ENCODE assay signal across 27 mouse cellular contexts in genomic region chr2:85178139-85178800, GRCm38 (mm10). TPM values are rescaled to one million over a fixed set of nuclear protein-coding genes. Genes with fewer than 3 reads are reported as not detected.
DNase-seq lines count a peak whose midpoint lies in the region; ATAC-seq and TF ChIP-seq lines count a peak whose summit lies in the region.
"Had no signal": no experiment of that assay in that cellular context is flagged by ENCODE, and none has a peak within 500 bp of the region (broad histone marks: within the 10 kb centered on the region; RNA-seq: fewer than 3 reads in every experiment).

No protein-coding gene starts in this region.

- no peak for TF ChIP-seq EP300 in stomach, postnatal 0 days (optimal IDR thresholded peaks at IDR 0.05)

- H3K9me3 ChIP-seq in stomach, embryonic 16.5 days (replicated peaks; ENCODE audit: control insufficient read depth, low read length) = no peaks in the 10 kb centered on the region
- H3K9me3 ChIP-seq in stomach, postnatal 0 days (ENCODE audit: control insufficient read depth, low read length) = no peaks in the 10 kb centered on the region
- H3K9me3 ChIP-seq: forebrain, embryonic 10.5 days; hindbrain, embryonic 15.5 days; intestine, embryonic 15.5 days; kidney, embryonic 15.5 days; liver, embryonic 13.5 days; neural tube, embryonic 15.5 days; stomach, embryonic 15.5 days had no signal

- no peak for TF ChIP-seq CTCF in gastrocnemius, adult 2 months (IDR thresholded peaks at IDR 0.05)
- TF ChIP-seq CTCF in kidney, adult 2 months (conservative IDR thresholded peaks at IDR 0.05; ENCODE audit: insufficient read depth, insufficient read length, low read depth, low read length) = no peak
- TF ChIP-seq CTCF in stomach, postnatal 0 days (IDR thresholded peaks at IDR 0.05; ENCODE audit: low read depth) = no peak

- intact Hi-C loops in gastrocnemius, adult 2 months (cut with DNase I) = loop anchor here (2.0 kb wide), 1 partner anchor 49 kb away; no protein-coding TSS in a partner anchor

- no peaks in the 10 kb centered on the region for H3K27me3 ChIP-seq in kidney, adult 2 months (replicated peaks; ENCODE audit: control insufficient read depth, insufficient read depth, low read length)
- no peaks in the 10 kb centered on the region for H3K27me3 ChIP-seq in stomach, embryonic 16.5 days (ENCODE audit: control insufficient read depth, insufficient read depth, low read length)
- no peaks in the 10 kb centered on the region for H3K27me3 ChIP-seq in stomach, postnatal 0 days (ENCODE audit: control insufficient read depth, insufficient read depth, low read length)
- H3K27me3 ChIP-seq: hindbrain, embryonic 15.5 days; intestine, embryonic 15.5 days; liver, embryonic 13.5 days; neural tube, embryonic 15.5 days; stomach, embryonic 15.5 days had no signal

- H3K4me2 ChIP-seq in stomach, embryonic 16.5 days (ENCODE audit: low read depth, low read length) = no peak overlapping the region
- H3K4me2 ChIP-seq in stomach, postnatal 0 days (replicated peaks; ENCODE audit: low read depth) = no peak overlapping the region
- H3K4me2 ChIP-seq: hindbrain, embryonic 15.5 days; intestine, embryonic 15.5 days; kidney, embryonic 15.5 days; liver, embryonic 13.5 days; midbrain, embryonic 11.5 days; neural tube, embryonic 15.5 days; stomach, embryonic 15.5 days had no signal

- 0 out of 2 replicates have a peak, but pooled peaks have one; percentile 17 for ATAC-seq in stomach, embryonic 16.5 days (ENCODE audit: insufficient read depth, low FRiP score)
- ATAC-seq in stomach, postnatal 0 days (ENCODE audit: low FRiP score, low TSS enrichment) = no peak
- ATAC-seq: CD4-positive, CD25-positive, alpha-beta regulatory T cell, adult 4 months; forebrain, embryonic 16.5 days; intestine, embryonic 15.5 days; lung, postnatal 0 days had no signal

- no peak for TF ChIP-seq POLR2A in kidney, adult 2 months (IDR thresholded peaks at IDR 0.05; ENCODE audit: low read depth, low read length)

- peak overlapping the region; percentile 73 for H3K27ac ChIP-seq in gastrocnemius, adult 2 months
- H3K27ac ChIP-seq in kidney, adult 2 months (ENCODE audit: insufficient read depth, low read depth, low read length) = peak overlapping the region; percentile 45
- no peak overlapping the region for H3K27ac ChIP-seq in stomach, embryonic 16.5 days (ENCODE audit: low read length)
- H3K27ac ChIP-seq in stomach, postnatal 0 days (replicated peaks) = no peak overlapping the region
- H3K27ac ChIP-seq: forebrain, embryonic 10.5 days; hindbrain, embryonic 15.5 days; intestine, embryonic 15.5 days; kidney, embryonic 15.5 days; left cerebral cortex, adult 2 months; liver, embryonic 13.5 days; neural tube, embryonic 15.5 days; stomach, embryonic 15.5 days had no signal

- 43% methylated on average over 4 of the region's 4 CpGs for WGBS in kidney, adult 2 months
- WGBS in stomach, embryonic 16.5 days = 43% methylated on average over 4 of the region's 4 CpGs
- 40% methylated on average over 4 of the region's 4 CpGs for WGBS in stomach, postnatal 0 days

- H3K9ac ChIP-seq in stomach, embryonic 16.5 days (ENCODE audit: low read length) = no peak overlapping the region
- no peak overlapping the region for H3K9ac ChIP-seq in stomach, postnatal 0 days (ENCODE audit: low read length)
- H3K9ac ChIP-seq: hindbrain, embryonic 15.5 days; intestine, embryonic 15.5 days; kidney, embryonic 15.5 days; liver, embryonic 13.5 days; neural tube, embryonic 15.5 days; stomach, embryonic 15.5 days had no signal

- no peak for DNase-seq in gastrocnemius, adult 2 months
- DNase-seq in gastrocnemius, postnatal 25 days = no peak
- peak; percentile 23 for DNase-seq in kidney, adult 2 months
- no peak for DNase-seq in kidney, postnatal 10 days
- DNase-seq in stomach, postnatal 0 days (ENCODE audit: low spot score) = no peak
- DNase-seq in cerebellum, postnatal 14 days = no peak
- DNase-seq: adrenal gland, postnatal 14 days; cerebellum, adult 9-10 months; liver, embryonic 13.5 days; right cerebral cortex, adult 18-20 months; right cerebral cortex, postnatal 4 days; thymus, adult 2 months; thymus, postnatal 4 days had no signal

- H3K4me1 ChIP-seq in kidney, adult 2 months (ENCODE audit: control insufficient read depth, insufficient read depth, low read length) = no peaks in the 10 kb centered on the region
- no peaks in the 10 kb centered on the region for H3K4me1 ChIP-seq in stomach, embryonic 16.5 days (ENCODE audit: control insufficient read depth, insufficient read depth, low read length)
- H3K4me1 ChIP-seq in stomach, postnatal 0 days (replicated peaks; ENCODE audit: control insufficient read depth, insufficient read depth) = no peaks in the 10 kb centered on the region
- H3K4me1 ChIP-seq: forebrain, embryonic 10.5 days; hindbrain, embryonic 15.5 days; intestine, embryonic 15.5 days; kidney, embryonic 15.5 days; liver, embryonic 13.5 days; neural tube, embryonic 15.5 days had no signal

- no peak overlapping the region for H3K4me3 ChIP-seq in gastrocnemius, adult 2 months
- no peak overlapping the region for H3K4me3 ChIP-seq in kidney, adult 2 months (ENCODE audit: insufficient read depth, low read depth, low read length)
- H3K4me3 ChIP-seq in stomach, embryonic 16.5 days (replicated peaks; ENCODE audit: low read length) = no peak overlapping the region
- no peak overlapping the region for H3K4me3 ChIP-seq in stomach, postnatal 0 days (ENCODE audit: low read depth, low read length)
- H3K4me3 ChIP-seq: forebrain, embryonic 10.5 days; hindbrain, embryonic 15.5 days; intestine, embryonic 15.5 days; kidney, embryonic 15.5 days; left cerebral cortex, adult 2 months; liver, embryonic 13.5 days; neural tube, embryonic 15.5 days; stomach, embryonic 15.5 days had no signal

- H3K36me3 ChIP-seq in kidney, adult 2 months (ENCODE audit: control insufficient read depth, insufficient read depth, low read length) = no peaks in the 10 kb centered on the region
- no peaks in the 10 kb centered on the region for H3K36me3 ChIP-seq in stomach, embryonic 16.5 days (ENCODE audit: control insufficient read depth, insufficient read depth, low read length)
- H3K36me3 ChIP-seq in stomach, postnatal 0 days (ENCODE audit: control insufficient read depth, insufficient read depth, low read length) = no peaks in the 10 kb centered on the region
- H3K36me3 ChIP-seq: forebrain, embryonic 10.5 days; hindbrain, embryonic 15.5 days; intestine, embryonic 15.5 days; kidney, embryonic 15.5 days; liver, embryonic 13.5 days; neural tube, embryonic 15.5 days; stomach, embryonic 15.5 days had no signal

RNA-seq across cellular contexts. Expression of gene Lrrc55, which starts 18.7 kb away (rescaled TPM):
- total RNA-seq in gastrocnemius, adult 2 months (2021) = 1 to 10 TPM in 1 of 2 experiments, under 1 TPM in 1; 0.56 to 1.1 TPM
- total RNA-seq in gastrocnemius, postnatal 25 days (2021) = 1 to 10 TPM in 1 of 2 experiments, under 1 TPM in 1; 0.59 to 1.8 TPM
- polyA plus RNA-seq in kidney, adult 2 months (2012; rRNA removed) = 0.52 and 0.61 TPM in 2 replicates
- polyA plus RNA-seq in stomach, embryonic 16.5 days (2015; fragmentation: Nextera tagmentation; extraction: Ambion mirVana) = 3.0 and 4.2 TPM in 2 replicates
- polyA plus RNA-seq in stomach, postnatal 0 days (2015; fragmentation: Nextera tagmentation; extraction: Ambion mirVana) = 1.1 and 1.2 TPM in 2 replicates
- total RNA-seq: common myeloid progenitor, adult 5-6 weeks; megakaryocyte progenitor cell, adult 5-6 weeks had no signal
- polyA plus RNA-seq: CD4-positive, CD25-positive, alpha-beta regulatory T cell, adult 4 months had no signal

RNA-seq across cellular contexts. Expression of gene Aplnr, which starts 42.2 kb away (rescaled TPM):
- 1 to 10 TPM; 2.5 to 5.6 TPM for total RNA-seq in gastrocnemius, adult 2 months (2021)
- total RNA-seq in gastrocnemius, postnatal 25 days (2021) = 10 to 100 TPM; 13.7 to 16.9 TPM
- 14.0 and 16.6 TPM in 2 replicates for polyA plus RNA-seq in kidney, adult 2 months (2012; rRNA removed)
- 75.8 and 81.7 TPM in 2 replicates for polyA plus RNA-seq in stomach, embryonic 16.5 days (2015; fragmentation: Nextera tagmentation; extraction: Ambion mirVana)
- 25.1 and 28.0 TPM in 2 replicates for polyA plus RNA-seq in stomach, postnatal 0 days (2015; fragmentation: Nextera tagmentation; extraction: Ambion mirVana)
- polyA plus RNA-seq: CD4-positive, CD25-positive, alpha-beta regulatory T cell, adult 4 months had no signal

Comparison
In these comparisons a context has a peak if more than half of its experiments do, and no peak if none do; other contexts are left out.
1. H3K27ac ChIP-seq: peak in gastrocnemius, adult 2 months (single experiment) and kidney, adult 2 months (single experiment); none in stomach, embryonic 16.5 days (single experiment) and stomach, postnatal 0 days (single experiment).